Mouse (Mus musculus) heart, embryonic 12.5 days (tissue): ENCODE data around the gene Elk4. TPM values are rescaled to one million over a fixed set of nuclear protein-coding genes. Genes with fewer than 3 reads are reported as not detected.
A peak's percentile ranks its signal among the peaks of the same experiment; 100 is the strongest.

Experiments
- ATAC-seq: fragments of 200-750 bp; cut with Nextera tagmentation; 2 replicates; pipeline ENCODE4 v1.8.0; 2017; ENCODE audit warnings: moderate TSS enrichment, moderate library complexity; ENCODE audit not compliant: insufficient number of reproducible peaks, low FRiP score
- H3K27ac ChIP-seq: fragments of 300-500 bp; sonication (generic); 2 replicates; pipeline ENCODE4 v1.5.1; 2016; ENCODE audit warnings: mild to moderate bottlenecking, moderate library complexity; ENCODE audit not compliant: poor library complexity, severe bottlenecking
- H3K27me3 ChIP-seq: fragments of 300-500 bp; sonication (generic); replicated peaks from 2 replicates; pipeline ENCODE4 v1.6.1; 2016; ENCODE audit warnings: mild to moderate bottlenecking, moderate library complexity
- H3K36me3 ChIP-seq: fragments of 300-500 bp; sonication (generic); 2 replicates; pipeline ENCODE4 v1.6.1; 2016; ENCODE audit warnings: mild to moderate bottlenecking, moderate library complexity
- H3K4me1 ChIP-seq: fragments of 300-500 bp; sonication (generic); replicated peaks from 2 replicates; pipeline ENCODE4 v1.6.1; 2016; ENCODE audit warnings: mild to moderate bottlenecking
- H3K4me2 ChIP-seq: fragments of 300-500 bp; sonication (generic); 2 replicates; pipeline ENCODE4 v1.6.1; 2016; ENCODE audit warnings: mild to moderate bottlenecking, moderate library complexity
- H3K4me3 ChIP-seq: fragments of 300-500 bp; sonication (generic); 2 replicates; pipeline ENCODE4 v1.5.1; 2016; ENCODE audit warnings: mild to moderate bottlenecking
- H3K9ac ChIP-seq: fragments of 300-500 bp; sonication (generic); 2 replicates; pipeline ENCODE4 v1.6.1; 2016; ENCODE audit warnings: mild to moderate bottlenecking, moderate library complexity
- H3K9me3 ChIP-seq: fragments of 300-500 bp; sonication (generic); replicated peaks from 2 replicates; pipeline ENCODE4 v1.6.1; 2016; ENCODE audit warnings: mild to moderate bottlenecking, moderate library complexity
- WGBS: fragments of 180-500 bp; shearing (Covaris S2); methylation state at CpG from one replicate; pipeline ENCODE4 v1.1.7; 2016; 5-methylcytosine and 5-hydroxymethylcytosine counted together
- polyA plus RNA-seq: library from polyadenylated mRNA; unstranded; fragments of >200 nt; fragmentation: Nextera tagmentation; extraction: Ambion mirVana; gene quantifications from 2 replicates; pipeline ENCODE4 v1.2.1, GENCODE M21; 2016

Elk4 gene
- polyA plus RNA-seq, 1 experiment from 2014 or later, result 19.9 TPM

- ATAC-seq, result peak; percentile 74; the same call in 1 of the 2 replicates
- no peaks in the 10 kb centered on the region for H3K9me3 ChIP-seq
- H3K4me3 ChIP-seq, result peak within 1 kb of the TSS; percentile 52
- H3K4me1 ChIP-seq, result peaks cover 8% of the 10 kb centered on the region
- no peak within 1 kb of the TSS for H3K27ac ChIP-seq
- peaks cover 64% of the 10 kb centered on the region for H3K27me3 ChIP-seq
- peak within 1 kb of the TSS; percentile 86 for H3K4me2 ChIP-seq
- H3K9ac ChIP-seq, result peak within 1 kb of the TSS; percentile 66
- 3% methylated on average over 69 of the region's 80 CpGs for WGBS
- no peaks in the 10 kb centered on the region for H3K36me3 ChIP-seq
Observed at GRCm38 (mm10) chr1:132067261-132068255, 60.2 kb downstream of the Elk4 start, which contains the start of gene Mfsd4a. TSS of gene Mfsd4a (minus strand) at chr1:132068062.

GRCm38 (mm10) chr1:132069436-132069835 lies 62.0 kb downstream of the Elk4 start:
- Histone ChIP-seq H3K9ac (no peak overlapping the region), H3K9me3 (no peaks in the 10 kb centered on the region), H3K36me3 (no peaks in the 10 kb centered on the region), H3K4me3 (no peak overlapping the region), H3K4me2 (no peak overlapping the region), H3K27me3 (peaks cover 59% of the 10 kb centered on the region), H3K27ac (no peak overlapping the region), H3K4me1 (peaks cover 8% of the 10 kb centered on the region)
- no peak for ATAC-seq
- 80% methylated on average over 8 of the region's 8 CpGs for WGBS

GRCm38 (mm10) chr1:132070659-132071058 lies 63.3 kb downstream of the Elk4 start:
- Histone ChIP-seq H3K27ac (no peak overlapping the region), H3K9me3 (no peaks in the 10 kb centered on the region), H3K4me3 (no peak overlapping the region), H3K27me3 (peaks cover 52% of the 10 kb centered on the region), H3K4me1 (peaks cover 8% of the 10 kb centered on the region), H3K9ac (no peak overlapping the region), H3K4me2 (no peak overlapping the region), H3K36me3 (no peaks in the 10 kb centered on the region)
- ATAC-seq, result no peak
- WGBS, result 81% methylated on average over 3 of the region's 3 CpGs

- WGBS, result 83% methylated on average over 10 of the region's 10 CpGs
- Histone ChIP-seq H3K27me3 (peaks cover 6% of the 10 kb centered on the region), H3K9me3 (no peaks in the 10 kb centered on the region), H3K9ac (no peak overlapping the region), H3K4me3 (no peak overlapping the region), H3K4me2 (no peak overlapping the region), H3K4me1 (no peaks in the 10 kb centered on the region), H3K27ac (no peak overlapping the region), H3K36me3 (no peaks in the 10 kb centered on the region)
- no peak for ATAC-seq
Observed at GRCm38 (mm10) chr1:132075576-132075975, 68.2 kb downstream of the Elk4 start.

GRCm38 (mm10) chr1:132078413-132078812 lies 71.0 kb downstream of the Elk4 start:
- no peaks in the 10 kb centered on the region for H3K36me3 ChIP-seq
- no peak overlapping the region for H3K9ac ChIP-seq
- H3K4me2 ChIP-seq, result no peak overlapping the region
- H3K9me3 ChIP-seq, result no peaks in the 10 kb centered on the region; the same call in 1 of the 2 replicates
- no peak overlapping the region for H3K27ac ChIP-seq
- H3K27me3 ChIP-seq, result peaks cover 4% of the 10 kb centered on the region; the same call in 1 of the 2 replicates
- H3K4me1 ChIP-seq, result no peaks in the 10 kb centered on the region
- 77% methylated on average over 2 of the region's 2 CpGs for WGBS
- H3K4me3 ChIP-seq, result no peak overlapping the region
- ATAC-seq, result no peak

Other genes starting within 250 kb of the Elk4 start
- gene Pm20d1, start 210.2 kb upstream of the Elk4 start, polyA plus RNA-seq, result 1.3 and 1.7 TPM in 2 replicates
- gene Slc41a1, start 180.1 kb upstream of the Elk4 start, polyA plus RNA-seq, result 7.8 and 10.2 TPM in 2 replicates
- 12.4 and 13.2 TPM in 2 replicates for gene Rab29, start 140.4 kb upstream of the Elk4 start, polyA plus RNA-seq
- gene Nucks1, start 97.1 kb upstream of the Elk4 start, polyA plus RNA-seq, result 72.9 and 79.3 TPM in 2 replicates
- 1.7 and 2.0 TPM in 2 replicates for gene Slc45a3, start 44.6 kb upstream of the Elk4 start, polyA plus RNA-seq
- 18.1 and 19.3 TPM in 2 replicates for gene Mfsd4a, start 60.5 kb downstream of the Elk4 start, polyA plus RNA-seq
- 3.7 and 4.8 TPM in 2 replicates for gene Cdk18, start 132.1 kb downstream of the Elk4 start, polyA plus RNA-seq
- not detected in 2 replicates for gene Lemd1, start 183.8 kb downstream of the Elk4 start, polyA plus RNA-seq
- gene AC124108.1, start 183.8 kb downstream of the Elk4 start, polyA plus RNA-seq, result not detected in 2 replicates
- gene Gm10188, start 222.2 kb downstream of the Elk4 start, polyA plus RNA-seq, result not detected in 2 replicates